Comparison of ENCODE assay signal across 8 mouse cellular contexts in genomic region chr11:72361385-72362346, GRCm38 (mm10). TPM values are rescaled to one million over a fixed set of nuclear protein-coding genes. Genes with fewer than 3 reads are reported as not detected.
DNase-seq lines count a peak whose midpoint lies in the region; ATAC-seq and TF ChIP-seq lines count a peak whose summit lies in the region.

No protein-coding gene starts in this region.

- peak overlapping the region; percentile 22; the same call in 1 of the 2 replicates for H3K9ac ChIP-seq in hindbrain, postnatal 0 days (replicated peaks; ENCODE audit: low read length)
- no peak overlapping the region; the same call in 1 of the 2 replicates for H3K9ac ChIP-seq in lung, postnatal 0 days (replicated peaks; ENCODE audit: low read depth)

- no peak overlapping the region for H3K27ac ChIP-seq in hindbrain, postnatal 0 days
- no peak overlapping the region for H3K27ac ChIP-seq in lung, postnatal 0 days (ENCODE audit: low read length)

- no peak for TF ChIP-seq CTCF in hindbrain, postnatal 0 days (IDR thresholded peaks at IDR 0.05; ENCODE audit: low read depth)
- no peak for TF ChIP-seq CTCF in lung, postnatal 0 days (IDR thresholded peaks at IDR 0.05)

- H3K36me3 ChIP-seq in hindbrain, postnatal 0 days (ENCODE audit: insufficient read depth, low read length), result no peaks in the 10 kb centered on the region
- no peaks in the 10 kb centered on the region for H3K36me3 ChIP-seq in lung, postnatal 0 days (ENCODE audit: insufficient read depth, low read length)

- peak; percentile 92 for ATAC-seq in hindbrain, postnatal 0 days
- peak; percentile 60 for ATAC-seq in lung, postnatal 0 days
- ATAC-seq in activated CD4-positive, CD25-positive, alpha-beta regulatory T cell, adult 4 months, result no peak

- no peaks in the 10 kb centered on the region for H3K27me3 ChIP-seq in hindbrain, postnatal 0 days (ENCODE audit: insufficient read depth, low read length)
- H3K27me3 ChIP-seq in lung, postnatal 0 days (replicated peaks; ENCODE audit: insufficient read depth, low read length), result no peaks in the 10 kb centered on the region

- peak; percentile 66 to 88 for DNase-seq in adrenal gland, adult (ENCODE audit: inconsistent age in 2 of 2, low spot score in 1 of 2)
- DNase-seq in cerebellum, adult 9-10 months, result peak; percentile 48
- DNase-seq in frontal cortex, adult 2 months (ENCODE audit: extremely low spot score in 1 of 2, low spot score in 1 of 2), result peak; percentile 63 to 82
- peak; percentile 94 for DNase-seq in hindbrain, postnatal 0 days (ENCODE audit: low spot score)
- DNase-seq in layer of hippocampus, postnatal 36 days, result peak; percentile 73 to 75
- peak; percentile 87 for DNase-seq in lung, postnatal 0 days (ENCODE audit: low spot score)
- DNase-seq in ovary, postnatal 36 days (ENCODE audit: low spot score), result peak; percentile 70

- no peak for TF ChIP-seq EP300 in lung, postnatal 0 days (IDR thresholded peaks at IDR 0.05)

- H3K9me3 ChIP-seq in hindbrain, postnatal 0 days (ENCODE audit: low read length), result no peaks in the 10 kb centered on the region
- H3K9me3 ChIP-seq in lung, postnatal 0 days (ENCODE audit: low read length), result no peaks in the 10 kb centered on the region

- H3K4me1 ChIP-seq in hindbrain, postnatal 0 days (ENCODE audit: insufficient read depth, low read length), result peaks cover 9% of the 10 kb centered on the region; the same call in 1 of the 2 replicates
- H3K4me1 ChIP-seq in lung, postnatal 0 days (ENCODE audit: insufficient read depth, low read depth, low read length), result peaks cover 3% of the 10 kb centered on the region; the same call in 1 of the 2 replicates

- peak overlapping the region; percentile 95 for H3K4me2 ChIP-seq in hindbrain, postnatal 0 days (ENCODE audit: low read depth, low read length)
- H3K4me2 ChIP-seq in lung, postnatal 0 days (replicated peaks; ENCODE audit: low read depth, low read length), result peak overlapping the region; percentile 70

- H3K4me3 ChIP-seq in hindbrain, postnatal 0 days (ENCODE audit: low read length), result peak overlapping the region; percentile 43
- peak overlapping the region; percentile 34 for H3K4me3 ChIP-seq in lung, postnatal 0 days (ENCODE audit: low read depth, low read length)

- 7% methylated on average over 42 of the region's 42 CpGs for WGBS in hindbrain, postnatal 0 days
- 10% methylated on average over 42 of the region's 42 CpGs for WGBS in lung, postnatal 0 days

RNA-seq across cellular contexts. Expression of gene Tekt1, which starts 0.6 kb away (rescaled TPM):
- polyA plus RNA-seq in frontal cortex, adult 2 months (2012; rRNA removed), result 1.9 and 2.1 TPM in 2 replicates
- total RNA-seq in hindbrain, postnatal 0 days (2014; rRNA removed), result 2.3 and 5.1 TPM in 2 replicates
- 8.3 and 9.0 TPM in 2 replicates for polyA plus RNA-seq in hindbrain, postnatal 0 days (2015; fragmentation: Nextera tagmentation; extraction: Ambion mirVana)
- 1 to 10 TPM; 2.2 to 3.1 TPM for total RNA-seq in layer of hippocampus, postnatal 36 days (2021)
- 14.2 and 17.3 TPM in 2 replicates for polyA plus RNA-seq in lung, postnatal 0 days (2015; fragmentation: Nextera tagmentation; extraction: Ambion mirVana)
- polyA plus RNA-seq in activated CD4-positive, CD25-positive, alpha-beta regulatory T cell, adult 4 months (2017; shearing (Covaris generic)), result not detected

RNA-seq across cellular contexts. Expression of gene Fbxo39, which starts 47.4 kb away (rescaled TPM):
- 0.06 TPM in 1 of 2 replicates, not detected in the other for polyA plus RNA-seq in frontal cortex, adult 2 months (2012; rRNA removed)
- 0.42 TPM in 1 of 2 replicates, not detected in the other for total RNA-seq in hindbrain, postnatal 0 days (2014; rRNA removed)
- polyA plus RNA-seq in hindbrain, postnatal 0 days (2015; fragmentation: Nextera tagmentation; extraction: Ambion mirVana), result not detected in 2 replicates
- total RNA-seq in layer of hippocampus, postnatal 36 days (2021), result not detected
- not detected in 2 replicates for polyA plus RNA-seq in lung, postnatal 0 days (2015; fragmentation: Nextera tagmentation; extraction: Ambion mirVana)
- polyA plus RNA-seq in activated CD4-positive, CD25-positive, alpha-beta regulatory T cell, adult 4 months (2017; shearing (Covaris generic)), result under 1 TPM; 0.20 to 0.28 TPM

RNA-seq across cellular contexts. Expression of gene Smtnl2, which starts 49.8 kb away (rescaled TPM):
- polyA plus RNA-seq in frontal cortex, adult 2 months (2012; rRNA removed), result 2.8 and 3.2 TPM in 2 replicates
- total RNA-seq in hindbrain, postnatal 0 days (2014; rRNA removed), result 13.0 and 19.1 TPM in 2 replicates
- polyA plus RNA-seq in hindbrain, postnatal 0 days (2015; fragmentation: Nextera tagmentation; extraction: Ambion mirVana), result 8.7 and 9.7 TPM in 2 replicates
- 1 to 10 TPM; 1.5 to 2.7 TPM for total RNA-seq in layer of hippocampus, postnatal 36 days (2021)
- polyA plus RNA-seq in lung, postnatal 0 days (2015; fragmentation: Nextera tagmentation; extraction: Ambion mirVana), result 108 TPM in 2 replicates
- polyA plus RNA-seq in activated CD4-positive, CD25-positive, alpha-beta regulatory T cell, adult 4 months (2017; shearing (Covaris generic)), result not detected

Comparison
In these comparisons a context has a peak if more than half of its experiments do, and no peak if none do; other contexts are left out.
1. RNA of gene Smtnl2, which starts 49.8 kb away (polyA plus RNA-seq): 108 TPM in lung, postnatal 0 days; 8.7 to 9.7 TPM in hindbrain, postnatal 0 days, 2.8 to 3.2 TPM in frontal cortex, adult 2 months and not detected in activated CD4-positive, CD25-positive, alpha-beta regulatory T cell, adult 4 months; every median in the first group is over 10 times any median in the second.
2. Peak in every context shown above with its lines, with median percentiles within 50 percentile points of each other: DNase-seq.